Mouse (Mus musculus) CH12F3 (cell line): ENCODE measurements around the gene 1700069L16Rik.

Experiments
- in situ Hi-C: fragments of 300-500 bp; cut with MboI; formaldehyde crosslinking; loops from 2 replicates; pipeline ENCODE4 v1.14.3; 2020; ENCODE audit warnings: low sequenced_read_pairs

Gene 1700069L16Rik

DNA sequence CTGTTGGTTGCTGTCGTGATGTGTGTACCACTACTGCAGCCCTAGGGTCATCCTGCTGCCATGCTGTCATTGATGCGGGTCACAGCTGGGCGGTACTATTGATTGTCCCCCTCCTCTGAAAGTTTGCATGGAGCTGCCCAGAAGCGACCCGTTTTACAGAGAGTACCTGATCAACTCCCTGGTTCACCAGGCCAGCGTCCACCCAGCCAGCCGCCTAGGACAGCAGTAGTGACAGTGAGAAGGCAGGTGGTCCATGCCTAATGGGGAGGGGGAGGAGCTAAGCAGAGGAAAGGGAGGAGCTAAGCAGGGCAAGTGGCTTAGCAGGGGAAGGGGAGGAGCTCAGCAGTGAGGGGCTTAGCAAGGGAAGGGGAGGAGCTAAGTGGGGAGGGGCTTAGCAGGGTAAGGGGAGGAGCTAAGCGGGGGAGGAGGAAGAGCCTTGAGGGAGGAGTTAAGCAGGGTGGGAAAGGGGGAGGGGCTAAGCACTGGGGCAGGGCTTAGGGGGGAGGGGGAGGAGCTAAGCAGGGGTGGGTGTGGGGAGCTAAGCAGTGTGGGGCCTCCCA lies 31.3 kb downstream of the 1700069L16Rik start:
- in situ Hi-C loops, result no loop called here

DNA sequence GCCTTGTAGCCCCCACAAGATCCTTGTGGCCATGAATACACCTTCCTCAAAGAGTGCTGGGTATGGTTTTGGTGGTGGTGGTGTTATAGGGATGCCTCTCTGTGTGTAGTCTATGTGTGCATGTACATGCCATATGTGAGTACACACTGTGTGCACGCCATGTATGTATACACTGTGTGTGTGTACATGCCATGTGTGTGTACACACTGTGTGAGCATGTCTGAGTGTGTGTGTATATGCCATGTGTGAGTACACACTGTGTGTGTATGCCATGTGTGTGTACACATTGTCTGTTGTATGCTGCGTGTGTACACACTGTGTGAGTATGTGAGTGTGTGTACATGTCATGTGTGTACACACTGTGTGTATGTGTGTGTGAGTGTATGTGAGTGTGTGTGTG lies 33.7 kb downstream of the 1700069L16Rik start:
- in situ Hi-C loops, result no loop called here

DNA sequence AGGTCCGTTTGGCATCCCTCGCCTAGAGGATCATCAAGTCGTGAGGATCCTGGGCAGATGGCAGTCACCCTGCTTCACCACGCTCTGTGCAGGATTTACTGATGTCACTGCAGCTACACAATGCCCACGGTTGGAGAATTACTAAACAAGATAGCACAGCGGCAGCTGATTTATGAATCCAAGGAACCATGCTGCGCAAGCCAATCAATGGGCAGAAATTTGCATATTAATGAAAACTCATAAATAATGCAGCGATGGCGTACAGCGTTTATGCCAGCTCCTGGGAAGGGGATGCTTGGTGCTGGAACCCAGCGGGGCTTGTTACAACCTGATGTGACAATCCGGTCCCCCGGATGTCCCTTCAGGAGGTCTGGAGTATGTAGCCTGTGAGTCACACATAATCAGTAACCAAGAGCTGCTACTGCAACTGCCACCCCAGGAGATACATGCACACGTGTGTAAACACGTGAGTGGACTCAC lies 34.5 kb downstream of the 1700069L16Rik start:
- in situ Hi-C loops, result no loop called here

DNA sequence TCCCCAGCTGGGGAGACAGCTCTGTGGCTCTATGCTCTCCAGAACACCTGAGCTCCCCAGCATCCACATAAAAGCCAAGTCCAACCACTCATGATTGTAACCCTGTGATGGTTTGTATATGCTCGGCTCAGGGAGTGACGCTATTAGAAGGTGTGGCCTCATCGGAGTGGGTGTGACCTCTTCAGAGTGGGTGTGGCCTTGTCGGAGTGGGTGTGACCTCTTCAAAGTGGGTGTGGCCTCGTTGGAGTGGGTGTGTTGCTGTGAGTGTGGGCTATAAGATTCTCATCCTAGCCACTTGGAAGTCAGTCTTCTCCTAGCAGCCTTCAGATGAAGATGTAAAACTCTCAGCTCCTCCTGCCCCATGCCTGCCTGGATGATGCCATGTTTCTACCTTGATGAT lies 37.1 kb downstream of the 1700069L16Rik start:
- in situ Hi-C loops, result no loop called here

DNA sequence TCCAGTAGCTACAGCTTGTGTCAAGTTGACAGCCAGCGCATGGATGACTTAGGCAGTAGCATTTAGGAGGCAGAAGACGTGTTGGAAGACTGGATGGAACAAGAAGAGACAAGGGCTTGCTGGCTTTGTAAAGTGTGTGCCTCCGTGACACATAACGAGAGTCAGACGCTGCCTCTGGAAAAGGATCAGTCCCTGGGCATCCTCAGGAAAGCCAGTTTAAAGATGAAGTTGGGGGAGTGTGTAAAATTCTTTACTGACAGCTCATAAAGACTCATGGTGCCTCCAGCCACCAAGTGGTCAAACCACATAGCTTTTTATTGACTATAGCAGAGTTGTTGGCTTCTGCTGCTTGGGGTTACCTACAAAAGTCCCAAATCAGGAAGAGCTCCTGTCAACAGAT lies 39.1 kb downstream of the 1700069L16Rik start:
- in situ Hi-C loops, result no loop called here

DNA sequence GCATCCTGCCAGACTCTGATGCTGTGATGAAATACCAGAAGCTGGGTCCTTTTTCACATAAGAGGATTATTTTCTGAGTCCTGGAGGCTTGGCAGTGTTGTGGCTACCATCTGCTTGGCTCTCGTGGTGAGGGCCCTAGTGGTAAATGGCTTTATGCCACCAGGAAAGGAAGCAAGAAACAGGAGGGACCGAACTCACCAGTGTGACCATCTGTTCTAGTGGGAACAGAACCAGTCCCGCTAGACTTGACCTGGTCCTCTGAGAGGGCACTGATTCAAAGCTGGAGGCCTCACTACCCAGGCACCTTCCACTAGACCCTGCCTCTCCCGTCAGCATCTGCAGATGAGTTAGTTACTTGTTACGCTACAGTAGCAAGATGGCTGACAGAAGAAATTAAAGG lies 41.3 kb downstream of the 1700069L16Rik start:
- in situ Hi-C loops, result no loop called here

DNA sequence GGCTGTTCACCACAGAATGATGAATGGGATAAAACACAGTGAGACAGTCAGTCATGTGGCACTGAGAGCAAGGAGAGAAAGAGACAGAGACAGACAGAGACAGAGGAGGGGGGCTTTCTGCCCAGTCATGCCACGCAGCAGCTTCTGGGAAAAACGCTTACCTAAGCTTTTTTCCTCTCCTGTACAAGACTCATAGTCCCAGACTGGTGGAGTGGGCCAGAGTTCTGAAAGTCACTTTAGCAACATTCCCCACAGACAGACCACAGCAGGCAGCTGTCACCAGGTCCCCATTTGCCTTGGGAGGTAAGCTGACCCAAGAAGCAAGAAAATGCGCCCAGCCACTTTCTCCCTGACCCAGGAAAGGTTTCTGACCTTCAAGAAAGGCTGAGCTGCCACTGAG lies 42.1 kb downstream of the 1700069L16Rik start:
- in situ Hi-C loops, result no loop called here

DNA sequence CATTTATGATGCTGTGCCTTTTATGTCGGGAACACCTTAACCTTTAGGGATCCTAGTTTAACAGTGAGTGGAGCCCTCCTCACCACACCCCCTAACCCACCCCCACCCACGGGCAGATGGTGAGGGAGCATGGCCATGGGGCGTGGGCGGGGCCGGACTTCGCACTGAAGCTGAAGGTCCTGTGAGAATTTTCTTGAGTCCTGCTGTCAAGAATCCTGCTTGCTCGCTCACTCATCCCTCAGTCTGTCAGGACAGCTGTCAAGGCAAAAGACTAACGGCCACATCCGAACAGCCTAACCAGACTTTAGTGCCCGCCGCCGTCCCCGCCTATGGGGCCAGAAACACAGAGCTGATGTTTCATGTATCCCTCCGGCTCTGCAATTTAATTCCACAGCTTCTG lies 43.4 kb downstream of the 1700069L16Rik start:
- in situ Hi-C loops, result no loop called here

DNA sequence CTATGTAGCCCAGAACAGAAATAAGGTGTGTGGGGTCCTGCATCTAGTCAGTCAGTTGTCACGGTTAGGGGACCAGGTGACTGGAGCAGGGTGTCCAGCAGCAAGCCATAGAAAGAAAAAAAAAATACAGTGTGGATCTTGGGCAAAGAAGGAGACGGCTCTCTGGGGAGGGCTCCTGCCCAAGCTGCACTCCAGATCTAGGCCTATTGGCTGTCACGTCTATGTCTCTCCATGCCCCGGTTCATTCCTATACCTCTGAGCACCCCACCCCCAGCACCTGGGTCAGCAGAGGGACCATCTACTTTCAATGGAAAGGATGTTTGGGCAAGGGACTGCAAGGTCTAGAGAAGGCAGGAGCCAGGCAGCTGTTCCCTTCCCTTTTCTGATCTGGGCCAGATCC lies 45.1 kb downstream of the 1700069L16Rik start:
- in situ Hi-C loops, result no loop called here

DNA sequence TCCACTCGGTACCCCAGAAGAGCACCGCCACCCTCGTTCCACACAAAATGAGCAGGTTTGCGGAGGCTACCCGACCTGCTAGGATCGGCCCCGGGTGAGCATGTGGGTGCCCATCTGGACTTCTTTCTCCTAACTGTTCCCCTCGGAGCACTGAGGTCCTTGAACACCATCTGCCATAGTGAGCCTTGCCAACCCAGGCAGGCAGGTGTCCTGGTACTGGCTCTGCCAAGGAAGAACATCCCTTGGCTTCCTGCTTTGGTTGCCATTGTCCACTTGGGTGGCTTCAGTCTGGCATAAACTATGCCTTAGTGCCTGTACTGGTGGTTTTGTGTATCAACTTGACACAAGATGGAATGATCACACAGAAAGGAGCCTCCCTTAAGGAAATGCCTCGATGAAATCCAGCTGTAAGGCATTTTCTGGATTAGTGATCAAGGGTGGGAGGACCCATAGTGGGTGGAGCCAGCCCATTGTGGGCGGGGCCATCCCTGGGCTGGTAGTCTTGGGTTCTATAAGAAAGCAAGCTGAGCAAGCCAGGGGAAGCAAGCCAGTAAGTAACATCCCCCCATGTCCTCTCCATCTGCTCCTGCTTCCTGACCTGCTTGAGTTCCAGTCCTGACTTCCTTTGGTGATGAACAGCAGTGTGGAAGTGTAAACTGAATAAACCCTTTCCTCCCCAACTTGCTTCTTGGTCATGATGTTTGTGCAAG lies 45.7 kb downstream of the 1700069L16Rik start:
- in situ Hi-C loops, result no loop called here

DNA sequence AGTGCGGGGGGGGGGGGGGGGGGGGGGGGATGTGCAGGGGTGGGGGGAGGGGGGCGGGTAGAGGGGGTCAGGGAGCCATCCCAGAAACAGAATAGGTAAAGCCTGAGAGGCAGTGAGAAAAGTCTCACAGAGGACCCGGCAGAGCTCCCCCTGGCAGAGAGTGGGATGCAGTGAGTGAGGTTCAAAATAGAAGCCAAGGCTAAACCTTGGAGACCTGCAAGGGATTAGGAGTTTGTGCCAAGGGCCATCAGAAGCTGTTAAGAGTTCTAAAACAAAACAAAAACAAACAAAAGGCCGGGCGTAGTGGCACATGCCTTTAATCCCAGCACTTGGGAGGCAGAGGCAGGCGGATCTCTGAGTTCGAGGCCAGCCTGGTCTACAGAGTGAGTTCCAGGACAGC lies 47.0 kb downstream of the 1700069L16Rik start:
- in situ Hi-C loops, result no loop called here

DNA sequence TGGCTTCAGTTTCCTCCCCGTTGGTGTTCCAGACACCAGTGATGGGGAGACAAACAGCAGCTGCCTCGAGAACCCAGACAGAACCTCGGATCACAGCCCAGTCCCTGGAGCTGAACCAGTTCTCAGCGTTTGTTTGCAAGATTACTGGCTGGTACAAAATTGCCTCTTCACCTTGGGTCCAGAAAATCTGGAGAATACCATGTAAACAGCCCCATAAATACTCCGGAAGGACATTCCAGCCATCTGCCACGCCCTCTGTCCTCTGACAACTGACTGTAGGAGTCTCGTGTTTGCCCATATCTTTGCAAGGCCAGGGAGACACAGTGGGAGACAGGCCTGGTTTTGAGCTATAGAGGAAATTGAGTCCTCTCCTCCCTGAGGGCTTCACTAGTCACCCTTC lies 49.7 kb downstream of the 1700069L16Rik start:
- in situ Hi-C loops, result no loop called here

DNA sequence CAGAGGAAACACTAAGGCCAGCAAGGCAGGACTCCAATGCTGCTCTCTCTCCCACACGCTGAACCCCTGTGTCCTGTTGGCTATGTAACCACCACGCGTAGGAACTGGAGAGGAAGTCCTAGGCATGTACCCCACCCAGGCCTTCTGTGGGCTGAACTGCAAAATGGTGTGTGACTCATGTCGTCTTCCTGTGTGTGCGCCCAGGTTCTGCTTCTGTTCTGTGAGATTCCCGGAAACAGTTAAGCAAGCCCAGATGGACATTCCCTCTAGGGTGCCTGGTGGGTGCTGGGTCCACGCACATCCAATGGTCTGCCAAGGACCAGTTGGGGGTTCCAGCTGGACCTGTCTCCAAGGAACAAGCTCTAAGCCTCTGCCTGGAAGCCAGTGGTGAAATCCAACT lies 52.1 kb downstream of the 1700069L16Rik start:
- in situ Hi-C loops, result no loop called here

DNA sequence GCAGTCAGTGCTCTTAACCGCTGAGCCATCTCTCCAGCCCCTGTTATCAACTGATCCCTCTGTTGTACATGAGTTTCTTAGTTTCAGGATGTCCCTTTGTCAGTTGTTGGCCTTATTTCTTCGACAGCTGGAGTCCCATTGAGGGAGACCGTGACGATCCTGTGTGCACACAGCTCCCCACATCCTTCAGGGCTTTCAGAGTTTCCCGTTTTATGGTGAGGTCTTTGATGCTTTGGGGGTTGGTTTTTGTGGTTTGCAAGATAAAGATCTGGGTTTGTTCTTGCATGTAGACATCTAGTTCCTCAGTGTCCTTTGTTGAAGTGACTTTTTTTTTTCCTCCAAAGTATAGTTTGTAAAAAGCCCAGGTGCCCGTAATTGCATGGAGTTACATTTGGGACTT lies 54.0 kb downstream of the 1700069L16Rik start:
- in situ Hi-C loops, result no loop called here

DNA sequence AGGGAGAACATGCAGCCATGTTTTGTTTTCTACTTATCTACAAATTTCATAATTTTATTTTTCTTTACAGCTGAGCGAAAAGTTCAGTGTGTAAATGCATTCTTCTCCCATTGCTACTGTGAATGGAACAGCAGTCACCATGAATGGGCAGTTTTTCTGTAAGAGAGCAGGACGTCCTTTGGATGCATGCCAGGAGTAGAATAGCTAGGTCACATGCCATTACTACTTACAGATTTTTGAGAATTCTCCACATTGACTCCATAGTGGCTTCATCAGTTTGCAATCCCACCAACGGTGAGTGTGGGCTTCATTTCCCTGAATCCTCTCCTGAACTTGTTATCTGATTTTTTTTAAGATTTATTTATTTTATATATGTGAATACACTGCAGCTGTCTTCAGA lies 54.5 kb downstream of the 1700069L16Rik start:
- in situ Hi-C loops, result no loop called here

DNA sequence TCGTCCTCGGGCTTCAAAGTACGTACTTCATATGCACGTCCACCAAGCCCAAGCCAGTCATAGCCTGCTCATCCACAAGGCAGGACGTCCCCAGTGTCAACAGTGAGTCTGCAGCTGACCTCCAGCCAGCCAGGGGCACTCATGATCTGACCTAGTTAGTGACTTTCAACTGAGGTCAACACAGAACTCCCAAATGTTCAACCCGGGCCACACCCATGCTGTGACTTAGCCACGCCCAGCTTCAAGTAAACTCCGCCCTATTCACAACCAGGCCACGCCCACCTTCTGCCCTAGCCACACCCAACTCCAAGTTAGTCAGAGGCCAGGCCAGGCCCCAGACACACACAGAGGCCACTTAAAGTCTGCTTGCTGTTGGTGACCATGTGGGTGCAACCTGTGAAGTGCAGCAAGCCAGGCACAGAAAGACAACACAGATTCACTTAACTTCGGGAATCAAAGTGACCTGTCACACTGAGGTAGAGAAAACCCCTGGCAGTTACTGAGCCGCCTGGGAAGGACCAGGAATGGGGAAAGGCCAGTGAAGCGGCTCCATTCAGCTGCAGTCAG lies 59.9 kb downstream of the 1700069L16Rik start:
- in situ Hi-C loops, result no loop called here

DNA sequence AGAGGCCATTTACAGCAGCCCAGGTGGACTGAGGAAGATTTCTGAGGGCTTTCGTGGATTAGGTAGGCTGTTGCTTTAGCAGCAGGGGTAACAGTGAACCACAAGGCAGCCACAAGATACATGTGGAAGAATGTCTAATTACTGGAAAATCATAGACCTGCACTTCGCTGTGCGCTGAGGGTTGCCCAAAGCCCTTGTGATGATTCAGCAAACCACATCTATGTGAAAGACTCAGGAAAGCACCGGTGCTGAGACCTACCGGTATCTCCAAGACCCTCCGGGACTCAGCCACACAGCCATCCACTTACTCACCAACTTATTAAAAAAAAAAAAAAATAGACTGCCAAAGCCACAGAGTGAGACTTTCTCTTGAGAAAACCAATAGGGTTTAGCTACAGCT lies 60.4 kb downstream of the 1700069L16Rik start:
- in situ Hi-C loops, result no loop called here

DNA sequence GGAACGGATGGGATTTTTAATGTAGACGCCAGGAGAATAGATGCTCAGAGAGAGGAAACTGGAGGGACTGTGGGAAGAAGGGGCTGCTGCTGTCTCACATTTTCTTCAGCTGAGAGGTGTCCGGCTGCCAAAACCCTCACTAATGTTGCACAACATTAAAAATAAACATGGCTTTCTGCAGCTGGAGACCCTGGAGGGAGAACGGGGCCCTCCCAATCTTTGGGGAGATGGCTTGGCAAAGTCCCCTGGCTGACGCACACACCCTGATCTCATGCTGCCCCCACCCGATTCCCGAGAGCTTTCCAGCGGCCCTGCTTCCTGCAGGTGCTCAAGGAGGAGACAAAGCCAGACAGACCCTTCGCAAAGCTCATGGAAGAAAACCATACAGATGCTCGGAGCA lies 63.7 kb downstream of the 1700069L16Rik start:
- in situ Hi-C loops, result no loop called here

DNA sequence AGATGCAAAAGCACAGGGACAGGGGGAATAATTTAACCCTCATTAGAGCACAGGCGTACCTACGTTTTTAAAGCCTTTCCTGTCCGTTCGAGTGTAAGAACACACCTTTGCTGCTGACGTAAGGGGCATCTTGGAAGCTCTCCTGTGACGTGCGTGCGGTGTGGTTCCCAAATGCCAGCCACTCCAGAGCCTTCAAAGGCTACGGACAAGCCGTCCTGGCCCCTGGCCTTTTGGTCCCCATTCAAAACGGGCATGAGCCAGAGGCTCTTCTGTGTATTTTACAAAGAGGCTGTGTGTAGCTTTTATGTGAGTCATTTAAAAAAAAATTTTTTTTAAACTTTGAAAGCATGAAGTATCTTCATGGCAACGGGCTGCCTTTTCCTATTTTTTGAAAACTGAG lies 69.8 kb downstream of the 1700069L16Rik start:
- in situ Hi-C loops, result no loop called here

DNA sequence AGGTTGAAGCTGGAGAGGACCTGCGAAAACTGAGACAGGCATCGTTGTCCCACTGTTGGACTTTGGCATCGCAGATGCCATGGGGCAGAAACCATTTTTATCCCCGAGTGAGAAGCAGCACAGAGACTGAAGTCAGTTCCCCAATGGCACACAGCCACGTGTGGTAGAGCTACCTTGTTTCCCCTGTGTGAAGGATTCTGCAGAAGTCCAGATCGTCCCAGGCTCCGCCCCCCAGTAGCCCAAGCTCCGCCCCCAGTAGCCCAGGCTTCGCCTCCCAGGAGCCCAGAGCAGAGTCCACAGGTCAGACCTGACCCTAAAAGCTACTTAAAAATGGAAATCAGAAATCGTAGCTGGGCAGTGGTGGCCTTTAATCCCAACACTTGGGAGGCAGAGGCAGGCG lies 70.4 kb downstream of the 1700069L16Rik start:
- in situ Hi-C loops, result no loop called here

DNA sequence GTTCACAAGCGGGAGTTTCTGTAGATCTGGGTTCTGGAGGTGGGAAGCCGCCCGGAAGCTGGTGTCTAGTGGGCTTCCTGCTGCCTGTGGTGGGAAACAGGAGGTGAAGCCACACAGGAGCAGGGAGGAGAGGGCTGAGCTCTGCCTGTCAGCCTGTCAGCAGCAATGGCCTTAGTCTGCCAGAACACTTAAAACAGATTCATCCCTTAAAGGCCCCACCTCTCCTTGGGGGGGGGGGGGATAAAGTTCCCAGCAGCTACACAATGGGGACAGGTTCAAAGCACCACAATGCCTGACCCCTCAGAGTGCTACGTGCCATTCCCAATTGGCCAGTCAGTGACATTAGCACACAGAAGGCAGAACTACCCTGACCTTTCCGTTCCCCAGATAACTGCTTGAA lies 72.4 kb downstream of the 1700069L16Rik start:
- in situ Hi-C loops, result no loop called here

DNA sequence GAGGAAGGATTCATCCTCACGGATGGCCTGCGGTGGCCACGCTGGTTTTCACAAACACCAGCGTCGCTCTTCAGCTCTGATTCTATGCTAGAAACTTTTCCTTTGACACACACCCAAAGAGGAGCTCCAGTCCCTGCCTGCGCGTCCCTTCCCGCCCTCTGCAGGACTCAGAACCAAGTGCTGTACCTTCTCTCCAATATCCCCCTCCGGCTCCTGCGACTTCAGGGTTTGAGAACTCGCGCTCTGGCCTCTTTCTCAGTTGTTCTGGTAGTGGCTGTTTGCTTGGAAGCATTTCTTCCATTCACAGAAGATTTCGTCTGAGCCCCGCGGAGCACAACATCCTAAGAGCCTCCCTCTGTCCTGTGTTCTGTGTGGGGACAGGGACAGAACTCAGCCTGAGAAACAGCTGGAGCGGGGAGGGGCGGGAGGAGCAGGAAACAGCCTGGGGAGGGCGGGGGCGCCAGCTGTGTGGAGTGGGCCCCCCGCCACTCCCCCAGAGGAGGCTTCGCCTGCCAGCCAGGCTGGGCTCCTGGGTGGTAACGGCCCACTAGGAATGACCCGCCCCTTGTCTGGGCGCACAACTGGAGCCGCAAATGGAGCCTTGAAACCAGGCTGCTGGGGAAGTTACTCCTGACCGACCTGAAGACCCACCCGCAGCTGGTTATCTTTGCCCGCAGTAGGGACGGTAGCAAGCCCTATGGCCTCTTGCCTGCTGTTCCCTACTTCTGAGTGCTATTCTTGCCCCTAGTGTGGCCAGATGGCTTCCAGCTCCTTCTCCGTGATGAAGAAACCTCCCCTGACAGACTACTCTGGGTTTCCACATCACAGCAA lies 74.3 kb downstream of the 1700069L16Rik start, which contains the start of gene Cmklr1:
Cmklr1 (minus strand) TSS at position 392 of the 831 bp plus-strand sequence.
- in situ Hi-C loops, result no loop called here
